In genomic region chr14:24206736-24207359, GRCm38 (mm10) we compare ENCODE assay signal across 11 mouse cellular contexts. TPM values are rescaled to one million over a fixed set of nuclear protein-coding genes. Genes with fewer than 3 reads are reported as not detected.
DNase-seq lines count a peak whose midpoint lies in the region; ATAC-seq and TF ChIP-seq lines count a peak whose summit lies in the region.
"Had no signal": no experiment of that assay in that cellular context is flagged by ENCODE, and none has a peak within 500 bp of the region (broad histone marks: within the 10 kb centered on the region; RNA-seq: fewer than 3 reads in every experiment).

No protein-coding gene starts in this region.

- no peak for DNase-seq in liver, embryonic 11.5 days (ENCODE audit: low spot score)
- DNase-seq in liver, postnatal 0 days = no peak
- DNase-seq in MN1 (ENCODE audit: low spot score) = peak; percentile 69
- peak; percentile 83 for DNase-seq in adrenal gland, adult 2 months
- DNase-seq in limb, embryonic 10.5 days (ENCODE audit: low spot score) = peak; percentile 41
- no peak for DNase-seq in left cerebral cortex, adult 8-10 months (ENCODE audit: low spot score in 2 of 2)
- no peak for DNase-seq in gastrocnemius, postnatal 25 days
- DNase-seq in B cell, adult 2 months = no peak
- DNase-seq: gastrocnemius, postnatal 36 days had no signal

- no peak overlapping the region for H3K4me3 ChIP-seq in liver, embryonic 11.5 days (ENCODE audit: low read depth, low read length)
- no peak overlapping the region for H3K4me3 ChIP-seq in liver, postnatal 0 days (ENCODE audit: low read depth, low read length)
- 0 out of 2 replicates have a peak overlapping the region, but pooled peaks have one; percentile 6 for H3K4me3 ChIP-seq in limb, embryonic 10.5 days

- 29% methylated on average over 12 of the region's 12 CpGs for WGBS in liver, embryonic 11.5 days
- WGBS in liver, postnatal 0 days (ENCODE audit: insufficient replicate concordance) = 42% methylated on average over 12 of the region's 12 CpGs
- 46% methylated on average over 12 of the region's 12 CpGs for WGBS in limb, embryonic 10.5 days

- no peaks in the 10 kb centered on the region for H3K9me3 ChIP-seq in liver, embryonic 11.5 days (ENCODE audit: control insufficient read depth, low read length)
- H3K9me3 ChIP-seq in liver, postnatal 0 days (ENCODE audit: low read length) = no peaks in the 10 kb centered on the region
- no peaks in the 10 kb centered on the region for H3K9me3 ChIP-seq in limb, embryonic 10.5 days (replicated peaks)

- H3K9ac ChIP-seq in liver, embryonic 11.5 days (ENCODE audit: low read depth, low read length) = no peak overlapping the region
- H3K9ac ChIP-seq in liver, postnatal 0 days (replicated peaks) = no peak overlapping the region

- no peak for TF ChIP-seq EP300 in liver, postnatal 0 days (IDR thresholded peaks at IDR 0.05; ENCODE audit: low read depth)

- no peaks in the 10 kb centered on the region for H3K36me3 ChIP-seq in liver, embryonic 11.5 days (ENCODE audit: control insufficient read depth, insufficient read depth, low read length)
- no peaks in the 10 kb centered on the region for H3K36me3 ChIP-seq in liver, postnatal 0 days (replicated peaks; ENCODE audit: insufficient read depth, low read length)
- peaks cover 15% of the 10 kb centered on the region for H3K36me3 ChIP-seq in limb, embryonic 10.5 days

- 0 out of 2 replicates have a peak, but pooled peaks have one; percentile 24 for ATAC-seq in liver, embryonic 11.5 days (replicated peaks; ENCODE audit: low FRiP score)
- ATAC-seq in liver, postnatal 0 days = no peak
- ATAC-seq: activated CD4-positive, CD25-positive, alpha-beta regulatory T cell, adult 4 months had no signal

- no peak for TF ChIP-seq CTCF in liver, postnatal 0 days (IDR thresholded peaks at IDR 0.05; ENCODE audit: low read depth)

- no peak overlapping the region for H3K4me2 ChIP-seq in liver, embryonic 11.5 days
- H3K4me2 ChIP-seq in liver, postnatal 0 days (ENCODE audit: low read depth, low read length) = no peak overlapping the region

- H3K27ac ChIP-seq in liver, embryonic 11.5 days (ENCODE audit: low read depth, low read length) = no peak overlapping the region
- H3K27ac ChIP-seq in liver, postnatal 0 days (ENCODE audit: low read depth) = no peak overlapping the region
- peak overlapping the region; percentile 50 for H3K27ac ChIP-seq in limb, embryonic 10.5 days

- peaks cover 29% of the 10 kb centered on the region for H3K4me1 ChIP-seq in liver, embryonic 11.5 days (replicated peaks; ENCODE audit: control insufficient read depth, insufficient read depth, low read length)
- H3K4me1 ChIP-seq in liver, postnatal 0 days (ENCODE audit: insufficient read depth) = no peaks in the 10 kb centered on the region
- H3K4me1 ChIP-seq in limb, embryonic 10.5 days = peaks cover 73% of the 10 kb centered on the region

- peaks cover 2% of the 10 kb centered on the region; the same call in 1 of the 2 replicates for H3K27me3 ChIP-seq in liver, embryonic 11.5 days (replicated peaks; ENCODE audit: control insufficient read depth, insufficient read depth, low read length)
- no peaks in the 10 kb centered on the region for H3K27me3 ChIP-seq in liver, postnatal 0 days (ENCODE audit: insufficient read depth, low read length)
- H3K27me3 ChIP-seq in limb, embryonic 10.5 days (ENCODE audit: low read depth, poor library complexity, severe bottlenecking) = no peaks in the 10 kb centered on the region

RNA-seq across cellular contexts. Expression of gene Dlg5, which starts 38.9 kb away (rescaled TPM):
- polyA plus RNA-seq in liver, embryonic 11.5 days (2014; fragmentation: Nextera tagmentation; extraction: Ambion mirVana) = 7.7 and 9.2 TPM in 2 replicates
- polyA plus RNA-seq in liver, postnatal 0 days (2015; fragmentation: Nextera tagmentation; extraction: Ambion mirVana) = 0.47 and 0.88 TPM in 2 replicates
- 10 to 100 TPM; 44.5 to 48.6 TPM for total RNA-seq in adrenal gland, adult 2 months (2021)
- polyA plus RNA-seq in adrenal gland, adult 2 months (2012; rRNA removed) = 65.2 and 72.1 TPM in 2 replicates
- polyA plus RNA-seq in limb, embryonic 10.5 days (2016; fragmentation: Nextera tagmentation; extraction: Ambion mirVana) = 23.7 and 32.6 TPM in 2 replicates
- 10 to 100 TPM; 30.9 to 42.0 (median 34.4) TPM for total RNA-seq in left cerebral cortex, adult 8-10 months (2022)
- 1 to 10 TPM; 6.7 to 7.0 TPM for total RNA-seq in gastrocnemius, postnatal 25 days (2021)
- total RNA-seq: common myeloid progenitor, adult 5-6 weeks had no signal

Comparison
In these comparisons a context has a peak if more than half of its experiments do, and no peak if none do; other contexts are left out.
1. DNase-seq: peak in MN1 (single experiment), adrenal gland, adult 2 months (single experiment) and limb, embryonic 10.5 days (single experiment); none in liver, embryonic 11.5 days (single experiment), liver, postnatal 0 days (single experiment), left cerebral cortex, adult 8-10 months (0 of 2), gastrocnemius, postnatal 25 days (single experiment) and B cell, adult 2 months (0 of 2).